Comparison of ENCODE assay signal across 9 mouse cellular contexts in genomic region chr7:88097715-88098114, GRCm38 (mm10).
DNase-seq lines count a peak whose midpoint lies in the region; ATAC-seq and TF ChIP-seq lines count a peak whose summit lies in the region.
"Had no signal": no experiment of that assay in that cellular context is flagged by ENCODE, and none has a peak within 500 bp of the region (broad histone marks: within the 10 kb centered on the region; RNA-seq: fewer than 3 reads in every experiment).

No protein-coding gene starts in this region.

- no peak overlapping the region for H3K4me3 ChIP-seq in kidney, adult 2 months (ENCODE audit: insufficient read depth, low read depth, low read length)
- no peak overlapping the region for H3K4me3 ChIP-seq in liver, adult 2 months (ENCODE audit: insufficient read depth, low read depth, low read length)
- H3K4me3 ChIP-seq: embryonic facial prominence, embryonic 12.5 days had no signal

- no peak overlapping the region for H3K27ac ChIP-seq in kidney, adult 2 months (ENCODE audit: insufficient read depth, low read depth, low read length)
- H3K27ac ChIP-seq in liver, adult 2 months (replicated peaks; ENCODE audit: insufficient read depth, low read depth, low read length), result no peak overlapping the region
- H3K27ac ChIP-seq: embryonic facial prominence, embryonic 12.5 days had no signal

- H3K36me3 ChIP-seq in kidney, adult 2 months (ENCODE audit: control insufficient read depth, insufficient read depth, low read length), result no peaks in the 10 kb centered on the region
- no peaks in the 10 kb centered on the region for H3K36me3 ChIP-seq in liver, adult 2 months (ENCODE audit: control insufficient read depth, insufficient read depth, low read length)
- H3K36me3 ChIP-seq: embryonic facial prominence, embryonic 12.5 days had no signal

- H3K9ac ChIP-seq in liver, adult 2 months (ENCODE audit: low read depth, low read length), result no peak overlapping the region
- H3K9ac ChIP-seq: embryonic facial prominence, embryonic 12.5 days had no signal

- H3K79me2 ChIP-seq in liver, adult 2 months (ENCODE audit: control insufficient read depth, insufficient read depth, low read length), result no peaks in the 10 kb centered on the region

- peak; percentile 99 for ATAC-seq in common myeloid progenitor, adult 5-6 weeks (replicated peaks; ENCODE audit: low read depth, poor library complexity, severe bottlenecking)
- peak; percentile 97 for ATAC-seq in neutrophil, adult 5-6 weeks (ENCODE audit: extremely low read depth, insufficient number of reproducible peaks, low FRiP score, poor library complexity, severe bottlenecking)

- no peaks in the 10 kb centered on the region for H3K27me3 ChIP-seq in kidney, adult 2 months (replicated peaks; ENCODE audit: control insufficient read depth, insufficient read depth, low read length)
- no peaks in the 10 kb centered on the region for H3K27me3 ChIP-seq in liver, adult 2 months (ENCODE audit: control insufficient read depth, insufficient read depth, low read length)
- H3K27me3 ChIP-seq: embryonic facial prominence, embryonic 12.5 days had no signal

- peak; percentile 82 for TF ChIP-seq CTCF in kidney, adult 2 months (conservative IDR thresholded peaks at IDR 0.05; ENCODE audit: insufficient read depth, insufficient read length, low read depth, low read length)
- TF ChIP-seq CTCF in liver, adult 2 months (IDR thresholded peaks at IDR 0.05; ENCODE audit: low read depth, low read length), result peak; percentile 67

- no peak for TF ChIP-seq POLR2A in kidney, adult 2 months (IDR thresholded peaks at IDR 0.05; ENCODE audit: low read depth, low read length)
- no peak for TF ChIP-seq POLR2A in liver, adult 2 months (IDR thresholded peaks at IDR 0.05; ENCODE audit: extremely low read depth, insufficient read depth, low read length)

- no peaks in the 10 kb centered on the region for H3K4me1 ChIP-seq in kidney, adult 2 months (ENCODE audit: control insufficient read depth, insufficient read depth, low read length)
- H3K4me1 ChIP-seq in liver, adult 2 months (ENCODE audit: control insufficient read depth, insufficient read depth, low read length), result no peaks in the 10 kb centered on the region
- H3K4me1 ChIP-seq: embryonic facial prominence, embryonic 12.5 days had no signal

- DNase-seq in urinary bladder, adult 18-20 months (ENCODE audit: low spot score in 2 of 2), result peak; percentile 62 to 63
- DNase-seq in urinary bladder, postnatal 10 days (ENCODE audit: low spot score), result no peak
- peak; percentile 51 for DNase-seq in gastrocnemius, postnatal 10 days
- peak; percentile 66 for DNase-seq in kidney, adult 2 months
- peak; percentile 38 for DNase-seq in liver, adult 2 months (ENCODE audit: extremely low read depth, low read depth, low spot score)
- peak; percentile 73 for DNase-seq in testis, postnatal 10 days (ENCODE audit: low spot score)

- 2% methylated on average over 1 of the region's 1 CpGs for WGBS in kidney, adult 2 months
- 0% methylated on average over 1 of the region's 1 CpGs for WGBS in liver, adult 2 months
